Mouse (Mus musculus) kidney, postnatal 36 days (tissue): ENCODE results near the gene Zbtb8os.

Experiments used
- DNase-seq, 2 experiments: peaks; one replicate each; pipeline ENCODE4 v3.0.0; 2021 to 2022; ENCODE audit warnings: mixed read lengths in 2 of 2

Zbtb8os gene

DNA sequence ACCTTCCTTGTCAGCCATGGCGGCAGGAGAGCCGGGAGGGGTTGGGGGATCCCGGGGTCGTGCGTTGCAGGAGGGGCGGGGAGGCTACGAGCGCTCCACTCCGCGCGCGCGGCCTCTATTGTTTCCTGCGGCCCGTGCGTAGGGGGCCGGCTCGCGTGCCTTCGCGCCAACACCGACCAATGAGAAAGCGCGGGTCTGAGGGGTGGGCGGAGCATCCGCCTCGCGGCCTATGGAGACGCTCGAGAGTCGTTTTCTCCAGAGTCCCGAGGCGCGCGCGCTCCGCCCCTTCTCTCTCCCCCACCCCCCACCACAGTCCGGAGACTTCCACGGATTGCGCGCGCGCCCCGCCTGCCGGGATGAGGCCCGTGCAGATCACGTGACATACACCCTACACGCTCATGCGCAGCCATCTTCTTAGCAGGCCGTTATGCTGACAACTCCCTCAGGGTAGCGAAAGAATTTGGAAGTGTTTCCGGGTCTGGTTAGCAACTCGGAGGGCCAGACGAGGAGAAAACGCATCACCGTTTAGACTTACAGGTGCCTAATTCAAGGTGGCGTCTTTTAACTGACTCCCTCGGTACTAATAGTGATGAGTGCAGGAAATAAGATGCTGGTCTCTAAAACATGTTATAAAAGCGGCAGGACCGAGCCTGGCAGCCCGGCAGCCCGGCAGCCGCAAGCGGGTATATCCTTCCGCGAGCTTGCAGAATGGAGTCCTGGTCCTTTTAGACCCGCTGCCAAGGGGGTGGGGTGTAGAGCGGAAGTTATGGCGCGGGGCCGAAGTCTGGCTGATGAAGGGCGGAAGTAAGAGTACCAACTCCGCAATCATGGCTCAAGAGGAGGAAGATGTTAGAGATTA, at the start of gene Zbtb8os, which contains the start of gene Rbbp4:
Gene Zbtb8os, plus strand, starts transcription at position 480 of the 859 bp plus-strand sequence.
Gene Rbbp4, minus strand, starts transcription at position 155 of the 859 bp plus-strand sequence.
- DNase-seq, result peak; percentile 98 to 99

DNA sequence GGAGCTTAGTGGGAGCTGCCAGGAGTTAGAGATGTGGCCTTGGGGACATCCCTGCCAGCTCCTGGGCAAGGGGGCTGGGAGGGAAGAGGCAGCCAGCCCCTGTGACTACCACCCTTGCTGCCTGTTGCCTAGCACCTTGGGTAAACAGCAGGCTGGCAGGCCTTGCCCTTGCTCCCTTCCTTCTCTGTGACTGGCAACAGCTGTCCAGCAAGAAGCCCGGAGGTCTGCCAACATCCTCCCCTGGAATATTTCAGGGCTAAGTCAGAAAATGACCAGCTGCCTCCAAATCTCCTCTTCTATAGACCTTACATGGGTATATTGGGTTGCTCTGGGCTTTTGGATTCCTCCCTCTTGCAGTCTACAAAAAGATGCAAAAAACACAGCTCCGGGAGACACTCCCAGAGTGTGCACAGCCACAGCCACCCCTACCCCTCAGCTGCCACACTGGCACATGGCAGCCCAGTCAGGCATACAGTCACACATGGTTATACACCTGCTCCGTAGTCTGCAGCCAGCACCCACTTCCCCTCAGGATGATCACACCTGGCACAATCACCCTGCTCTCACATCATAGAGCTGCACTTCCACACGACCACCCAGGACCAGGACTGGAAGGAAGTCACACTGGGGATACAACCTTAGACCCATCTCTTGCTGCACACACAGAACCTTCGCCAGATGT, 49.4 kb upstream of the Zbtb8os start:
- DNase-seq, result no peak

DNA sequence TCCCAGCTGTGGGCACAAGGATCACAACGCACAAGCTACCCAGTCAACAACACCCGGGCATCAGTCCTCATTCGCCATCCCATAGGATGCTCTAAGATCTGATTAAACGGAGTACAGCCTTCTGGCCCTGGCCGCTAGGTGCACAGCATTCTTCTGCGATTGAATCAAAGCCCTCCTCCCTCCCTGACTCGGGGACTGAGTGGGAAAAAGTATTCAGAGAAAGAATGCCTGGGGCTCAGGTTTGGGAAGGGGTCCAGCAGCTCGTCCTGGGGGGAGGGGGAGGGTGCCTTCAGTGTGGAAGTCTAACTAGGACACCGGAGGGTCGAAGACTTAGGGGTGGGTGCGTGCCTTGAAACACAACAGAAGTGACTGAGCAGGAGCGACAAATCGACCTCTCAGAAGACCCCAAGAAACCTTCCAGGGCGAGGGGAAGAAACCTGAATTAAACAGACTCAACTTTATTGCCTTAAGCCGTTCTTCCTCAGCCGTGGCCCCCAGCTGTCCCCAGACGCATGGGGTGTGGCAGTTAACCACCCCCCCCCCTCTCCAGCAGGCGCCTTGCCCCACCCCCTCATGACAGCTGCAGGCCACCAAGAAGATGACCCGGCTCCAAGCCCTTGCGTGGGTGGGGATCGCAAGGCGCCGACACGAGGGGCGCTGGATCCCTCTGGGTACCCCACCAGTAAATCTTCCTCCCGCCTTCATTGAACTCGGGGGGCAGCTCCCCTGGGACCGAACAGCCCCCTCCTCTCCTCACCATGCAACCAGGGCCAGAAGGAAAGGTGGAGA, 48.6 kb upstream of the Zbtb8os start:
- DNase-seq, result no peak

DNA sequence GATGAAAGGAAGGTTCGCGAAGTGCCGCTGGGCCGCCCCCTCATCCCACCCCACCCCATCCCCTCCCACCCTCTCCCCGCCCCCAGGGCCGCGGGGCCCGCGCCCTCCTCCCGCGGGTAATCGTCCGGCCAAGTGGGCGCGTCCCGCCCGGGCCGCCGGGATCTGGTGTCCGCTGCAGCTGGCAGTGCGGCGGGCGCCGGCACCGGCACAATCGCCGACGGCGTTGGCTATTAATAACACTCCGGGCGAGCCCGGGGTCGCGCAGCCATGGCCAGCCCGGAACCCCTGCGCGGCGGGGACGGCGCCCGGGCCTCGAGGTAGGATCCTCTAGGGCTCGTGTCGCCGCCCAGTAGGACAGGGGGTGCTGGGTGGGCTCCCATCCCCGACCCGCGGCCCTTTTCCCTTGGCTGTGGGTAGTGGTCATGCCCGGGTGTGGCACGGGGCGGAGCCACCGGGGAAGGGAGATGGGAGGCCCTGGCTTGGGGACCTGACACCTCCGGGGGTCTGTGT, 48.0 kb upstream of the Zbtb8os start, which contains the start of gene Sync:
Gene Sync, plus strand, starts transcription at position 146 of the 510 bp plus-strand sequence.
- peak in 1 of 2 experiments; percentile 64 for DNase-seq

DNA sequence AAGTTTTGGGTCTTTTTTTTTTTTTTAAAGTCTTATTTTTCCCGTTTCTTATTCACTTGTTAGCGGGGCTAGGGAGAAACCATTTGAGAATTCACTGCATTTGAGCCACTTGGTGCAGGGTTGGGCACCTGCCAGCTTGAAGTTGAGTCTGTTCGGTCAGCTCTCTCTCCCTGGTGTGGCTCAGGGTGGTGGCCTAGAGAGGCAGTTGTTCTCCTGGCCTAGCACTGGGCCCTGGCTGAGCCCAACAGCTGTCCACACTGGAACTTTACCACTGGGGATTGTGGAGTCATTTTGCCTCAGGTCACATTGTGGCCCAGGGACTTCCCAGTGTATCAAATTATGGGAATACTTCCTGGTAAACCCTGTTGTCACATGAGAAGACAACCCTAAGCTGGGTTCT, 47.4 kb upstream of the Zbtb8os start:
- DNase-seq, result peak in 1 of 2 experiments; percentile 43

DNA sequence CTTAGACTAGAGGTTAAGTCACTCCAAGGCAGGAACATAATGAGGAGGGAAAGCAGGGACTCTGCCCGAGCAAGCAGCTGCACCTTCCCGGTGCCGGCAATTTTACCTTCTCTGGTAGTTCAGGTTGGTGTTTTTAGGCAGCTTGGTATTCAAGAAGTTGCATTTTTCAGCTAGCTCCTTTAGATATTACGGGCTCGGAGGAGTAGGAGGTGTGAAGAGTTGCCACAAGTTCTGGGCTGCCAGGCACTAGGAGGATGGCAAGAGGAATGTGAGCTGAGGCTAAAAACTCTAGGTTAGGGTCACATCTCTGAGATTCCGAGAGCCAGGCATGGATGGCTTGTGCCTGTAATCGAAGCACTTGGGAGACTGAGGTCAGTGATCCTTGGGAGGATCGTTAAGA, 45.8 kb upstream of the Zbtb8os start:
- DNase-seq, result no peak

- DNase-seq, result no peak
Observed at GRCm38 (mm10) chr4:129292831-129293230, 42.7 kb upstream of the Zbtb8os start.

- no peak for DNase-seq
Observed at GRCm38 (mm10) chr4:129293702-129294101, 41.8 kb upstream of the Zbtb8os start.

DNA sequence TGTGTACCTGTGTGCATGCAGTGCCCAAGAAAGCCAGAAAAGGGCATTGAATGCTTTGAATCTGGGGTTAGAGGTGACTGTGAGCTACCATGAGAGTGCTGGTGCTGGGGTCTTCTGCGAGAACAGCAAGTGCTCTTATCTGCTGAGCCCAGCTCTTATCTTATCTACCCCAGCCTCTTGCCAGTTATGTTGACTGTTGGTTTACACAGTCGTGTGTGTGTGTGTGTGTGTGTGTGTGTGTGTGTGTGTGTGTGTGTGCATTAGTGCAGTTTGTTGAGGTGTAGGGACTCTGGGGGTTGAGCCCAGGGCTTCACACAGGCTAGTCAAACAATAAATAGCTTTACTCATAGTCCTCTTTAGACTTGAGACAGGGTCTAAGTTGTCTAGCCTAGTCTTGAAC, 40.3 kb upstream of the Zbtb8os start:
- DNase-seq, result no peak

DNA sequence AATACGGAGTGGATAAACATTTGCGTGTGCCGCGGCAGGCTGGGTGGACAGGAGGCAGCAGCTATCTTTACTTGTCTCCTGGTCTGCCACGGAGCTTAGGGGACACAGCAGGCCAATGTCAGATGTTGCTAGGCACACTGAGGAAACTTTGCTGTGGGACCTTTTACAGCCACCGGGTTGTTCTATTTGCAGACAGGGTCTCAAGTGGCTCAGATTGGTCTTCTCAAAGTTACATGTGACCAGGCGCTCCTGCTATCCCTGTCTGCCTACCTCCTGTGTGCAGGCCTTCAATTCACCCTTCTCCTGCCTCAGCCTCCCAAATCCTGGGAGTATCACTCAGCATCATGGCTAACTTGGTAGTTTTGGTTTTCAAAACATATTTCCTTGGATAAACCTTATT, 39.4 kb upstream of the Zbtb8os start:
- DNase-seq, result no peak

- DNase-seq, result no peak
Observed at GRCm38 (mm10) chr4:129297724-129298123, 37.8 kb upstream of the Zbtb8os start.

GRCm38 (mm10) chr4:129299121-129299520, 36.4 kb upstream of the Zbtb8os start:
- no peak for DNase-seq

GRCm38 (mm10) chr4:129303401-129303800, 32.1 kb upstream of the Zbtb8os start:
- DNase-seq, result no peak

DNA sequence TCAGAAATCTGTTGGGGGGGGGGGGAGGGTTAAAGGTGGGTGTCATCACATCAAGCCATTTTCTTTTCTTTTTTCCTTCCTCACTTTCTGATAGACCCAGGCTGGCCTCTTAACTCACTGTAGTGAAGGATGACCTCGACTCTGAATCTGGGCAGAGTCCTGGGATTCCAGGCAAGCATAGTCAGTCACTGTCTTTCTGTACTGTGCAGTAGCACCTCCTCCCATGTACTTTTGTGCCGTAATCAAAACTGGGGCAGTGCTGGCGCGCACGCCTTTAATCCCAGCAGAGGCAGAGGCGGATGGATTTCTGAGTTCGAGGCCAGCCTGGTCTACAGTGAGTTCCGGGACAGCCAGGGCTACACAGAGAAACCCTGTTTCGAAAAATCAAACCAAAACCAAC, 31.7 kb upstream of the Zbtb8os start:
- peak in 1 of 2 experiments; percentile 37 for DNase-seq

GRCm38 (mm10) chr4:129304306-129304705, 31.2 kb upstream of the Zbtb8os start:
- no peak for DNase-seq

- no peak for DNase-seq
Observed at GRCm38 (mm10) chr4:129307936-129308335, 27.6 kb upstream of the Zbtb8os start.

DNA sequence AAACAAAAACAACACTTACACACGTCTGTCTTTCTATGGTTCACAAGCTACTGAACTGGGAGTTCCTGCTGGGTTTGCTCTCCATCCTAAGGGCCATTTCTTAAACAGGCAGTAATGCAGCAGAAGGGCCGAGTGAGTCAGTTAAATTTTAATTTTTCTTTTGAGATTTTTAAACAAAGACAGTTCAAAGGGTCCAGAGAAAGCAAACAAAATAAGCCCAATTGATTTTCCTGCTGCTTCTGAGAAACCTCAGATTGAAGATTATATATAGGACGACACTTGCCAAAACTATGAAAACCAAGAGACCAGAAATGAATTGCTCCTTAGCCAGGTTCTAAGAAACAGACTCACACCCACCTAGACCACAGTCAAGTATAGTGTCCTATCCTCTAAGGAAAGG, 21.6 kb upstream of the Zbtb8os start:
- no peak for DNase-seq

DNA sequence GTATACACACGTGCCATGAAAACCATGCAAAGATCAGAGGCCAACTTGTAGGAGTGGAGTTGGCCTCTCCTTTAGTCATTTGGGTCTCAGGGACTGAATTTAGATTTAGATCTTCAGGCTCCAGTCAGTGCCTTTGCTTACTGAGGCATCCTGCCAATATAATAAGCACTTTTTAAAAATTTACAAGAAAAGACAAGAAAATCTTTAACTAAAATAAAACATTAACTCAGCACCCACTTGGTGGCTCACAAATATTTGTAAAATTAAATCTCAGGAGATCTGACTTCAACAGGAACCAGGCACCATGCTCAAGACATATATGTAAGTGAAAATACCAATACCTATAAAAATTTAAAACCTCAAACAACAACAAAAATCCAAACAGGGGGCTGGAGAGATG, 14.6 kb upstream of the Zbtb8os start:
- DNase-seq, result peak in 1 of 2 experiments; percentile 47

DNA sequence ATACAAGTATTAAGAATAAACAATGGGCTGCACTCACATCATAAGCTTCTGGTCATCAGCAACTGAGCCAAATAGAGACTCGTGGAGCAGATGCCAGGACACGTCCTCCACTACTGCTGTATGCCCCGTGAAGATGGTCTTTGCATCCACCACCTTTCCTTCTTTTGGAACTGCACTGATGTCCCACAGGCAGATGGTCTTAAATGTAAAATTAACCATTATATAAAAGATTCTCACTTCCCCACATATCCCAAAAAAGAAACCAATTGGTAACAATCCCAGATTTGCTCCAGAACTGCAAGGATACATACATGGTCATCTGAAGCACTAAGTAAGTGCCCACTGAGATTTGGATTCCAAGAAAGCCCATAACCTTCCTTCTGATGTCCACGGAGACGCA, 13.5 kb upstream of the Zbtb8os start:
- no peak for DNase-seq

DNA sequence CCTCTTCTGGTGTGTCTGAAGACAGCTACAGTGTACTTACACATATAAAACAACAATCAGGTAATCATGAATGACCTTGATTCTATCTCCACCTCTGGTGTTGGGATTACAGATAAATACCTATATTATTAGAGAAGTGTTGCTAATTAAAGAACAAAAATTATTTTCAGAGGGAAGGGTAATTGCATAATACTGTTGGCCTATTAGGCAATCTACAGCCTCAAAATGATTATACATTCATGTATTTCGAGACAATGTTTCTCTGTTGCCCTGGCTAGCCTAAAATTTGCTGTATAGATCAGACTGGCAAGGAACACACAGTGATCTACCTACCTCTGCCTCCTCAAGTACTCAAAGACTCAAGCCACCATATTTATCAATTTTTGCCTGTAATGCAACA, 12.0 kb upstream of the Zbtb8os start:
- DNase-seq, result no peak

- no peak for DNase-seq
Observed at GRCm38 (mm10) chr4:129324756-129325155, 10.7 kb upstream of the Zbtb8os start.

- peak; percentile 54 to 66 for DNase-seq
Observed at GRCm38 (mm10) chr4:129326191-129326590, 9.3 kb upstream of the Zbtb8os start.

- no peak for DNase-seq
Observed at GRCm38 (mm10) chr4:129332846-129333245, 2.6 kb upstream of the Zbtb8os start.
